Mouse (Mus musculus): ENCODE results near the gene Ppp1r3d. TPM values are rescaled to one million over a fixed set of nuclear protein-coding genes. Genes with fewer than 3 reads are reported as not detected.

Gene Ppp1r3d
- polyA plus RNA-seq, 1 experiment from 2014 or later: 1.5 TPM

GRCm38 (mm10) chr2:178427181-178427580 lies 12.9 kb upstream of the Ppp1r3d start:
- Histone ChIP-seq H3K79me2 (ENCODE audit: inconsistent target) (no peaks in the 10 kb centered on the region), H3K4me3 (ENCODE audit: inconsistent target) (no peak overlapping the region), H3K27ac (no peak overlapping the region), H3K36me3 (ENCODE audit: inconsistent target) (no peaks in the 10 kb centered on the region)
- 94% methylated on average over 5 of the region's 5 CpGs for WGBS (ENCODE audit: missing documents)

- Histone ChIP-seq H3K36me3 (ENCODE audit: inconsistent target) (no peaks in the 10 kb centered on the region), H3K79me2 (ENCODE audit: inconsistent target) (no peaks in the 10 kb centered on the region), H3K27ac (no peak overlapping the region), H3K4me3 (ENCODE audit: inconsistent target) (no peak overlapping the region)
- WGBS (ENCODE audit: missing documents): 50% methylated on average over 4 of the region's 4 CpGs
Measured at GRCm38 (mm10) chr2:178426229-178426628, 12.0 kb upstream of the Ppp1r3d start.

- Histone ChIP-seq H3K4me3 (ENCODE audit: inconsistent target) (no peak overlapping the region), H3K36me3 (ENCODE audit: inconsistent target) (no peaks in the 10 kb centered on the region), H3K27ac (no peak overlapping the region), H3K79me2 (ENCODE audit: inconsistent target) (no peaks in the 10 kb centered on the region)
- WGBS (ENCODE audit: missing documents): 86% methylated on average over 5 of the region's 5 CpGs
Measured at GRCm38 (mm10) chr2:178423223-178423622, 9.0 kb upstream of the Ppp1r3d start.

- no peak overlapping the region for H3K27ac ChIP-seq
- 97% methylated on average over 2 of the region's 3 CpGs for WGBS (ENCODE audit: missing documents)
- no peaks in the 10 kb centered on the region for H3K79me2 ChIP-seq (ENCODE audit: inconsistent target)
- H3K36me3 ChIP-seq (ENCODE audit: inconsistent target): no peaks in the 10 kb centered on the region
- H3K4me3 ChIP-seq (ENCODE audit: inconsistent target): no peak overlapping the region
Measured at GRCm38 (mm10) chr2:178422186-178422585, 7.9 kb upstream of the Ppp1r3d start.

GRCm38 (mm10) chr2:178421603-178422002 lies 7.3 kb upstream of the Ppp1r3d start:
- H3K36me3 ChIP-seq (ENCODE audit: inconsistent target): no peaks in the 10 kb centered on the region
- 94% methylated on average over 6 of the region's 6 CpGs for WGBS (ENCODE audit: missing documents)

GRCm38 (mm10) chr2:178420576-178420975 lies 6.3 kb upstream of the Ppp1r3d start:
- Histone ChIP-seq H3K4me3 (ENCODE audit: inconsistent target) (no peak overlapping the region), H3K79me2 (ENCODE audit: inconsistent target) (no peaks in the 10 kb centered on the region), H3K27ac (no peak overlapping the region), H3K36me3 (ENCODE audit: inconsistent target) (no peaks in the 10 kb centered on the region)
- 98% methylated on average over 9 of the region's 9 CpGs for WGBS (ENCODE audit: missing documents)

More at GRCm38 (mm10) chr2:178421603-178422002, 7.3 kb upstream of the Ppp1r3d start:
- no peak overlapping the region for H3K4me3 ChIP-seq (ENCODE audit: inconsistent target)
- H3K79me2 ChIP-seq (ENCODE audit: inconsistent target): no peaks in the 10 kb centered on the region
- no peak overlapping the region for H3K27ac ChIP-seq

GRCm38 (mm10) chr2:178416970-178417369 lies 2.7 kb upstream of the Ppp1r3d start:
- 48% methylated on average over 3 of the region's 4 CpGs for WGBS (ENCODE audit: missing documents)
- H3K4me3 ChIP-seq (ENCODE audit: inconsistent target): no peak overlapping the region
- H3K27ac ChIP-seq: 0 out of 2 replicates have a peak overlapping the region, but pooled peaks have one; percentile 5
- H3K79me2 ChIP-seq (ENCODE audit: inconsistent target): no peaks in the 10 kb centered on the region
- H3K36me3 ChIP-seq (ENCODE audit: inconsistent target): no peaks in the 10 kb centered on the region

- Histone ChIP-seq H3K36me3 (ENCODE audit: inconsistent target) (no peaks in the 10 kb centered on the region), H3K4me3 (ENCODE audit: inconsistent target) (no peak overlapping the region), H3K27ac (no peak overlapping the region), H3K79me2 (ENCODE audit: inconsistent target) (no peaks in the 10 kb centered on the region)
- WGBS (ENCODE audit: missing documents): 11% methylated on average over 13 of the region's 13 CpGs
Measured at GRCm38 (mm10) chr2:178416427-178416826, 2.2 kb upstream of the Ppp1r3d start.

- H3K79me2 ChIP-seq (ENCODE audit: inconsistent target): no peaks in the 10 kb centered on the region
- peak overlapping the region; percentile 10; the same call in 1 of the 2 replicates for H3K4me3 ChIP-seq (ENCODE audit: inconsistent target)
- WGBS (ENCODE audit: missing documents): 42% methylated on average over 3 of the region's 3 CpGs
- no peaks in the 10 kb centered on the region for H3K36me3 ChIP-seq (ENCODE audit: inconsistent target)
- no peak overlapping the region for H3K27ac ChIP-seq
Measured at GRCm38 (mm10) chr2:178415150-178415448, 827 bp upstream of the Ppp1r3d start.

- no peak overlapping the region for H3K27ac ChIP-seq
- H3K79me2 ChIP-seq (ENCODE audit: inconsistent target): no peaks in the 10 kb centered on the region
- H3K36me3 ChIP-seq (ENCODE audit: inconsistent target): no peaks in the 10 kb centered on the region
- WGBS (ENCODE audit: missing documents): 25% methylated on average over 75 of the region's 75 CpGs
- H3K4me3 ChIP-seq (ENCODE audit: inconsistent target): no peak overlapping the region; the same call in 1 of the 2 replicates
Measured at GRCm38 (mm10) chr2:178413481-178414260, 601 bp downstream of the Ppp1r3d start.

- Histone ChIP-seq H3K36me3 (ENCODE audit: inconsistent target) (no peaks in the 10 kb centered on the region), H3K79me2 (ENCODE audit: inconsistent target) (no peaks in the 10 kb centered on the region), H3K4me3 (ENCODE audit: inconsistent target) (no peak overlapping the region), H3K27ac (no peak overlapping the region)
- WGBS (ENCODE audit: missing documents): 90% methylated on average over 13 of the region's 13 CpGs
Measured at GRCm38 (mm10) chr2:178413081-178413480, 1.2 kb downstream of the Ppp1r3d start.

- Histone ChIP-seq H3K4me3 (ENCODE audit: inconsistent target) (no peak overlapping the region), H3K79me2 (ENCODE audit: inconsistent target) (no peaks in the 10 kb centered on the region), H3K36me3 (ENCODE audit: inconsistent target) (no peaks in the 10 kb centered on the region), H3K27ac (no peak overlapping the region)
- 84% methylated on average over 6 of the region's 6 CpGs for WGBS (ENCODE audit: missing documents)
Measured at GRCm38 (mm10) chr2:178412598-178412997, 1.7 kb downstream of the Ppp1r3d start.

- no peak overlapping the region for H3K4me3 ChIP-seq (ENCODE audit: inconsistent target)
- 89% methylated on average over 5 of the region's 6 CpGs for WGBS (ENCODE audit: missing documents)
- no peak overlapping the region for H3K27ac ChIP-seq
- no peaks in the 10 kb centered on the region for H3K36me3 ChIP-seq (ENCODE audit: inconsistent target)
- H3K79me2 ChIP-seq (ENCODE audit: inconsistent target): no peaks in the 10 kb centered on the region
Measured at GRCm38 (mm10) chr2:178410286-178410685, 4.0 kb downstream of the Ppp1r3d start.

- Histone ChIP-seq H3K27ac (no peak overlapping the region), H3K79me2 (ENCODE audit: inconsistent target) (no peaks in the 10 kb centered on the region), H3K4me3 (ENCODE audit: inconsistent target) (no peak overlapping the region), H3K36me3 (ENCODE audit: inconsistent target) (no peaks in the 10 kb centered on the region)
- 20% methylated on average over 1 of the region's 1 CpGs for whole genome bisulfite sequencing (ENCODE audit: missing documents)
Measured at GRCm38 (mm10) chr2:178409024-178409423, 5.2 kb downstream of the Ppp1r3d start.

GRCm38 (mm10) chr2:178407053-178407815 lies 7.0 kb downstream of the Ppp1r3d start, which contains the start of gene Sycp2:
Sycp2 (minus strand) TSS chr2:178407685.
- Histone ChIP-seq H3K4me3 (ENCODE audit: inconsistent target) (no peak within 1 kb of the TSS), H3K27ac (no peak within 1 kb of the TSS), H3K36me3 (ENCODE audit: inconsistent target) (no peaks in the 10 kb centered on the region), H3K79me2 (ENCODE audit: inconsistent target) (no peaks in the 10 kb centered on the region)
- WGBS (ENCODE audit: missing documents): 91% methylated on average over 45 of the region's 52 CpGs
